Mouse (Mus musculus) liver, embryonic 14.5 days (tissue): ENCODE results near the gene Gm21974. TPM values are rescaled to one million over a fixed set of nuclear protein-coding genes. Genes with fewer than 3 reads are reported as not detected.
A peak's percentile ranks its signal among the peaks of the same experiment; 100 is the strongest.

ENCODE experiments used
- ATAC-seq: fragments of 200-750 bp; cut with Nextera tagmentation; 2 replicates; pipeline ENCODE4 v1.8.0; 2017; ENCODE audit warnings: moderate number of reproducible peaks, mild to moderate bottlenecking, moderate library complexity; ENCODE audit not compliant: insufficient read depth
- DNase-seq, 3 experiments: peaks; one replicate each; pipeline ENCODE4 v3.0.0-alpha.2; 2012 to 2013; ENCODE audit warnings: low read depth in 3 of 3, low spot score in 3 of 3
- H3K27ac ChIP-seq: fragments of 300-500 bp; sonication (generic); 2 replicates; pipeline ENCODE4 v1.5.1; 2014; ENCODE audit warnings: moderate library complexity, mild to moderate bottlenecking, control low read depth, inconsistent platforms
- H3K27me3 ChIP-seq: fragments of 300-500 bp; sonication (generic); 2 replicates; pipeline ENCODE4 v1.6.1; 2014; ENCODE audit warnings: mild to moderate bottlenecking, low read length, moderate library complexity; ENCODE audit not compliant: control insufficient read depth, insufficient read depth
- H3K36me3 ChIP-seq: fragments of 300-500 bp; sonication (generic); replicated peaks from 2 replicates; pipeline ENCODE4 v1.6.1; 2014; ENCODE audit warnings: low read depth; ENCODE audit not compliant: control insufficient read depth, insufficient read depth
- H3K4me1 ChIP-seq, 2 experiments: fragments of 200-500 bp in 1 of 2; fragments of 300-500 bp in 1 of 2; sonication (generic) in 1 of 2; replicated peaks; 2 replicates each; pipeline ENCODE4 v1.6.1; 2012 to 2014; ENCODE audit warnings: antibody characterized with exemption in 1 of 2, inconsistent platforms in 1 of 2, low read length in 1 of 2; ENCODE audit not compliant: control insufficient read depth in 2 of 2, insufficient read depth in 2 of 2
- H3K4me2 ChIP-seq: fragments of 300-500 bp; sonication (generic); 2 replicates; pipeline ENCODE4 v1.6.1; 2014; ENCODE audit warnings: low read depth, mild to moderate bottlenecking, control low read depth, moderate library complexity
- H3K4me3 ChIP-seq, 2 experiments: fragments of 200-500 bp in 1 of 2; fragments of 300-500 bp in 1 of 2; sonication (generic) in 1 of 2; 2 replicates each; pipeline ENCODE4 v1.5.1; 2012 to 2014; ENCODE audit warnings: low read depth in 2 of 2, low read length in 2 of 2, mild to moderate bottlenecking in 2 of 2, control low read depth in 1 of 2, inconsistent platforms in 1 of 2, moderate library complexity in 1 of 2; ENCODE audit not compliant: insufficient read depth in 1 of 2
- H3K9ac ChIP-seq: fragments of 300-500 bp; sonication (generic); replicated peaks from 2 replicates; pipeline ENCODE4 v1.6.1; 2014; ENCODE audit warnings: mild to moderate bottlenecking, control low read depth, moderate library complexity
- H3K9me3 ChIP-seq: fragments of 300-500 bp; sonication (generic); 2 replicates; pipeline ENCODE4 v1.6.1; 2016; ENCODE audit warnings: low read length, mixed read lengths; ENCODE audit not compliant: control insufficient read depth
- CTCF ChIP-seq: IDR thresholded peaks from 2 replicates; pipeline ENCODE4 v1.5.1; 2016; ENCODE audit warnings: antibody characterized with exemption, low read depth, control low read depth
- EP300 ChIP-seq: IDR thresholded peaks from 2 replicates; pipeline ENCODE4 v1.6.1; 2016; ENCODE audit warnings: antibody characterized with exemption, low read depth
- WGBS: fragments of 180-500 bp; shearing (Covaris S2); extraction: QIAGEN DNeasy Blood & Tissue Kit; methylation state at CpG from one replicate; pipeline ENCODE4 v1.1.7; 2014; ENCODE audit not compliant: insufficient replicate concordance; 5-methylcytosine and 5-hydroxymethylcytosine counted together
- polyA plus RNA-seq, 2 experiments: library from polyadenylated mRNA; depleted of rRNA in 1 of 2; stranded (reverse) in 1 of 2; unstranded in 1 of 2; fragments of >200 nt; fragmentation: Nextera tagmentation in 1 of 2; extraction: Ambion mirVana in 1 of 2; gene quantifications; 2 replicates each; pipeline versions ENCODE4 v1.2.1 to v1.2.3; 2012 to 2014

Gene Gm21974
- polyA plus RNA-seq, 2 experiments = not detected

- Histone ChIP-seq H3K4me3 (no peak overlapping the region), H3K9me3 (no peaks in the 10 kb centered on the region), H3K4me1 (peaks cover 2 to 14% of the 10 kb centered on the region in 2 experiments; a peak in 3 of 4 replicates), H3K27ac (no peak overlapping the region), H3K27me3 (no peaks in the 10 kb centered on the region), H3K4me2 (no peak overlapping the region), H3K36me3 (no peaks in the 10 kb centered on the region; the same call in none of the 2 replicates), H3K9ac (no peak overlapping the region)
- 85% methylated on average over 8 of the region's 8 CpGs for WGBS
- DNase-seq (no peak), ATAC-seq (no peak)
- no peak for TF ChIP-seq EP300
- TF ChIP-seq CTCF = no peak
These were observed 30.8 kb upstream of the Gm21974 start for GRCm38 (mm10) chr7:127926066-127926465.

- ATAC-seq (no peak), DNase-seq (no peak)
- Histone ChIP-seq H3K27ac (no peak overlapping the region), H3K9me3 (no peaks in the 10 kb centered on the region), H3K36me3 (no peaks in the 10 kb centered on the region; the same call in none of the 2 replicates), H3K27me3 (no peaks in the 10 kb centered on the region), H3K4me3 (no peak overlapping the region), H3K4me1 (peaks cover 2 to 14% of the 10 kb centered on the region in 2 experiments; a peak in 3 of 4 replicates), H3K4me2 (no peak overlapping the region), H3K9ac (no peak overlapping the region)
- WGBS = 66% methylated on average over 5 of the region's 5 CpGs
- TF ChIP-seq CTCF (no peak), EP300 (no peak)
These were observed 30.0 kb upstream of the Gm21974 start for GRCm38 (mm10) chr7:127925252-127925651.

- H3K9ac ChIP-seq = no peak overlapping the region
- no peaks in the 10 kb centered on the region for H3K9me3 ChIP-seq
- peaks cover 0 to 7% of the 10 kb centered on the region in 2 experiments; a peak in 1 of 4 replicates for H3K4me1 ChIP-seq
- TF ChIP-seq CTCF = no peak
- no peak for TF ChIP-seq EP300
- 82% methylated on average over 5 of the region's 5 CpGs for WGBS
- DNase-seq (no peak), ATAC-seq (no peak)
- H3K27ac ChIP-seq = no peak overlapping the region
- no peak overlapping the region for H3K4me3 ChIP-seq
- H3K36me3 ChIP-seq = no peaks in the 10 kb centered on the region; the same call in none of the 2 replicates
- H3K4me2 ChIP-seq = no peak overlapping the region
- no peaks in the 10 kb centered on the region for H3K27me3 ChIP-seq
These were observed 28.5 kb upstream of the Gm21974 start for GRCm38 (mm10) chr7:127923714-127924113.

- no peak for TF ChIP-seq CTCF
- TF ChIP-seq EP300 = no peak
- peak overlapping the region; percentile 12; the same call in 1 of the 2 replicates for H3K27ac ChIP-seq
- 55% methylated on average over 6 of the region's 6 CpGs for WGBS
- H3K9ac ChIP-seq = no peak overlapping the region
- no peaks in the 10 kb centered on the region for H3K9me3 ChIP-seq
- H3K4me1 ChIP-seq = peaks cover 0 to 7% of the 10 kb centered on the region in 2 experiments; a peak in 1 of 4 replicates
- no peak for DNase-seq
- H3K36me3 ChIP-seq = no peaks in the 10 kb centered on the region; the same call in none of the 2 replicates
- no peak for ATAC-seq
- no peaks in the 10 kb centered on the region for H3K27me3 ChIP-seq
- H3K4me2 ChIP-seq = no peak overlapping the region
- no peak overlapping the region for H3K4me3 ChIP-seq
These were observed 27.4 kb upstream of the Gm21974 start for GRCm38 (mm10) chr7:127922451-127923275.

- Histone ChIP-seq H3K9ac (no peak overlapping the region), H3K27ac (no peak overlapping the region), H3K27me3 (no peaks in the 10 kb centered on the region), H3K4me3 (no peak overlapping the region), H3K9me3 (no peaks in the 10 kb centered on the region), H3K4me1 (peaks cover 0 to 7% of the 10 kb centered on the region in 2 experiments; a peak in 1 of 4 replicates), H3K36me3 (no peaks in the 10 kb centered on the region; the same call in none of the 2 replicates), H3K4me2 (no peak overlapping the region)
- no peak for ATAC-seq
- no peak for DNase-seq
- 46% methylated on average over 8 of the region's 8 CpGs for WGBS
- TF ChIP-seq CTCF (peak; percentile 65), EP300 (no peak)
These were observed 26.3 kb upstream of the Gm21974 start for GRCm38 (mm10) chr7:127921516-127921915.
